Mouse (Mus musculus): ENCODE results near the gene Nhlrc2. TPM values are rescaled to one million over a fixed set of nuclear protein-coding genes. Genes with fewer than 3 reads are reported as not detected.

The Nhlrc2 gene
- polyA plus RNA-seq, 1 experiment from 2014 or later, result 11.1 TPM

DNA sequence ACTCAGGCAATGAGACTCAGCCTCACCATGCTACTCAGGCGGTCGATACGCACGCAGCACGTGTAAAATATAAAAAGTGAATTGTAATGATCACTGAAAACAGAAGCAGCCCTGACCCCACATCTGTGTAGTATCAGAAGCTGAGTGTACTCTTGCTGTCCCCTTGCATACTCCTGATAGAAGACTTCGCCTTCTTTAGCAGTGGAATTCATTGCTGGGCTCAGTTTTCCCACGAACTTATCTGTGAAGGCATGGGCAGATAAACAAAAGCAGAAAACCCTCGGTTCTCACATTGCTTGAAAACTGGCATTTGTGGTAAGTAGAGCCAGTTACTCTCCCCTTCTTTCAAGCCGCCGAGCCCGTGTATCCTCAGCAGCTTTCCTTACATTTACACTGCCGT lies 4.7 kb upstream of the Nhlrc2 start:
- H3K36me3 ChIP-seq, result peaks cover 64% of the 10 kb centered on the region
- H3K9me3 ChIP-seq (replicated peaks), result no peaks in the 10 kb centered on the region
- WGBS (ENCODE audit: insufficient replicate concordance), result 53% methylated on average over 12 of the region's 12 CpGs
- H3K9ac ChIP-seq, result peak overlapping the region; percentile 39; the same call in 1 of the 2 replicates
- H3K27me3 ChIP-seq (replicated peaks), result no peaks in the 10 kb centered on the region
- peak overlapping the region; percentile 27 for H3K4me3 ChIP-seq
- peak; percentile 75 for ATAC-seq
- H3K27ac ChIP-seq, result peak overlapping the region; percentile 50
- peaks cover 44% of the 10 kb centered on the region for H3K4me1 ChIP-seq
- peak overlapping the region; percentile 55 for H3K4me2 ChIP-seq

- Histone ChIP-seq H3K4me1 (peaks cover 51% of the 10 kb centered on the region), H3K4me2 (peak overlapping the region; percentile 86)
- WGBS (ENCODE audit: insufficient replicate concordance), result 87% methylated on average over 13 of the region's 13 CpGs
These were observed 3.2 kb upstream of the Nhlrc2 start for GRCm38 (mm10) chr19:56544681-56545388.

GRCm38 (mm10) chr19:56546031-56546430 lies 2.0 kb upstream of the Nhlrc2 start:
- Histone ChIP-seq H3K27ac (no peak overlapping the region), H3K9ac (no peak overlapping the region), H3K4me1 (peaks cover 59% of the 10 kb centered on the region), H3K4me2 (peak overlapping the region; percentile 86), H3K36me3 (peaks cover 44% of the 10 kb centered on the region), H3K27me3 (replicated peaks) (no peaks in the 10 kb centered on the region), H3K9me3 (replicated peaks) (no peaks in the 10 kb centered on the region), H3K4me3 (no peak overlapping the region)
- ATAC-seq, result no peak

More at GRCm38 (mm10) chr19:56544681-56545388, 3.2 kb upstream of the Nhlrc2 start:
- no peak for ATAC-seq
- Histone ChIP-seq H3K9me3 (replicated peaks) (no peaks in the 10 kb centered on the region), H3K4me3 (no peak overlapping the region), H3K27ac (peak overlapping the region; percentile 54; the same call in 1 of the 2 replicates), H3K9ac (no peak overlapping the region; the same call in 1 of the 2 replicates), H3K36me3 (peaks cover 53% of the 10 kb centered on the region), H3K27me3 (replicated peaks) (no peaks in the 10 kb centered on the region)

DNA sequence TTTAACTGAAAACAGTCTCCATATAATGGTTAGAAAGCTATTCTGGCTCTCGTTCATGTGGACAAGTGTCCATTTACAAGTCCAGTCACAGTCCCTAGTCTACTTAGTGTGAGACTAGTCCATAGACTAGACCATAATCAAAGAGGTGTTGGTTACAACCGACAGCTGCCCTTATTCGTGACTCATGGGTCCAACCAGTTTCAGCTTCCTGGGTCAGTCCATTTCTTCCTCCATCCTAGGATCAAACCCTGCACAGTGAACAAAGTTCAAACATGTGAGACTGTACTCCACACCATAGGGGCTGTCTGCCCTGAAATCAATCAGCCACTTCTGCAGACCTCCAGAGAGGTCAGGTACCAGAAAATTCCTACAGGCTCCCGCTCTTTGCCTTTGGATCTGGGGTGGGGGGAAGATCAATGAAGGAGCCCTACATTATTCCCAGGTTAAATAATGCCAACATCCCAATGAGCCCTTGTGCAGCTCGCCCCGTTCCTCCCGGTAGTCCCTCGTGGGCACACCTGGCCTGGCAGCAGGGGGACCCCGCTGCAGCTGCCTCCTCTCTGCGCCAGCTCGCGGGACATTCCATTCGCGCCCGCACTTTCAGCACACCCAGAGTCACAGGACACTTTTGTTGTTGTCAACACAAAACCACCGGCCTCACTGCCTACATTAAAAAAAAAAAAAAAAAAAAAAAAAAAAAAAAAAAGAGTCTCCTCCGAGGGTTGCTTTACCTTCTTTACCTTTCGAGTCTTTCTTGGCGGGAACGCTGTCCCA lies 418 bp upstream of the Nhlrc2 start, which contains the start of gene Dclre1a:
Dclre1a (minus strand) TSS at position 767 of the 774 bp plus-strand sequence.
- H3K4me2 ChIP-seq, result peak within 1 kb of the TSS; percentile 86
- ATAC-seq, result peak; percentile 55; the same call in 1 of the 2 replicates
- peak within 1 kb of the TSS; percentile 91 for H3K9ac ChIP-seq
- H3K9me3 ChIP-seq (replicated peaks), result no peaks in the 10 kb centered on the region
- WGBS (ENCODE audit: insufficient replicate concordance), result 6% methylated on average over 20 of the region's 20 CpGs
- H3K27ac ChIP-seq, result peak within 1 kb of the TSS; percentile 96
- H3K4me1 ChIP-seq, result peaks cover 57% of the 10 kb centered on the region
- no peaks in the 10 kb centered on the region for H3K27me3 ChIP-seq (replicated peaks)
- peak within 1 kb of the TSS; percentile 81 for H3K4me3 ChIP-seq
- peaks cover 45% of the 10 kb centered on the region for H3K36me3 ChIP-seq

DNA sequence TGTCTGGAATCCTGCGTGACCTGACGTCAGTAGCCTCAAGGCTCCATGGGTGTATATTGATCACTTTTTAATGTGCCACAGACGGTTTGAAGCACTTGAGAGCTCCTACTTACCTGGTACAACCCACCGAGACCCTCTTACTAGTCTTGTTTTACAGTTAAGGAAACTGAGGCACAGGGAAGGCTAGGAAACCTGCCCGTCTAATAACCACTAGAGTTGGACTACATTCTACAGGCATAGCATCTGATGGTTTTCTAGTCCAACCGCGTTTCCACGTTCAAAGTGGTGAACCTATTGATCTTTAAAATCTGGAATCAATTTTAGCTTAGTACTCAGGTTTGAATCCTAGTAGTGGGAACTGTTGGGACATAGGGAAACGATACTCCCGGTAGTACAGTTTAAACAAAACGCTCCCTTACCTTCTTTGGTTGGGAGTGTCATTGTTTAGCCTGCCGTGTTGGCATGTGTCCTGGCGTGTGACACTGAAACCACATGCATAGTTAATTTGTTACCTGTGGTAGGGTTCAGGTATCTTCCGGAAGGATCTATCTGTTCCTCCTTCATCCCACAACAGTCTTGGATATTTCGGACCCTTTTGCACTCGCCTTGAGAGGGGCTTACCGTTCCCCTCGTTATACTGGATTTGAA lies 1.1 kb downstream of the Nhlrc2 start:
- H3K36me3 ChIP-seq, result peaks cover 51% of the 10 kb centered on the region
- H3K4me1 ChIP-seq, result peaks cover 45% of the 10 kb centered on the region
- WGBS (ENCODE audit: insufficient replicate concordance), result 21% methylated on average over 18 of the region's 18 CpGs
- peak overlapping the region; percentile 81 for H3K4me3 ChIP-seq
- H3K9ac ChIP-seq, result peak overlapping the region; percentile 91
- peak overlapping the region; percentile 96 for H3K27ac ChIP-seq
- no peaks in the 10 kb centered on the region for H3K27me3 ChIP-seq (replicated peaks)
- peak; percentile 1 for ATAC-seq
- no peaks in the 10 kb centered on the region for H3K9me3 ChIP-seq (replicated peaks)
- H3K4me2 ChIP-seq, result peak overlapping the region; percentile 86

GRCm38 (mm10) chr19:56553177-56553576 lies 5.1 kb downstream of the Nhlrc2 start:
- H3K36me3 ChIP-seq, result peaks cover 61% of the 10 kb centered on the region
- WGBS (ENCODE audit: insufficient replicate concordance), result 78% methylated on average over 3 of the region's 3 CpGs
- no peak overlapping the region for H3K4me3 ChIP-seq
- no peak overlapping the region for H3K4me2 ChIP-seq
- H3K9me3 ChIP-seq (replicated peaks), result no peaks in the 10 kb centered on the region
- ATAC-seq, result no peak
- H3K9ac ChIP-seq, result no peak overlapping the region
- no peak overlapping the region for H3K27ac ChIP-seq
- H3K4me1 ChIP-seq, result peaks cover 22% of the 10 kb centered on the region
- no peaks in the 10 kb centered on the region for H3K27me3 ChIP-seq (replicated peaks)

DNA sequence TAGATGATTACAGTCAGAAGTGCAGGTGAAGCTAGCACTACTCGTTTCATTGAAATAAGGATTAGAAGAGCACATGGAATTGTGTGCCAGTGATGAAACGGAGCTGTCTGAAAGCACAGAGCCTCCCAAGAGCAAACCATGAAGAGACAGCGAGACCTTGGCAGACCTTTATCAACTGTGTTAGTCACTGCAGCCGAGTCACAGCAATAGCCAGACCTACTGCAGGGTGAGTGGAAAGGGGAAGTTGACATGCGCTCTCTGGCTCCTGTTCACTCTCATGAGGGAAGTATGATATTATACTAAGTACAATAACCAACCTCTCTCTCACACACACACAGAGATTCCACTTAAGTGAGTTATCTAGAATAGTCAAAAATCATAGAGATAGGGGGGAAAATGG lies 7.9 kb downstream of the Nhlrc2 start:
- ATAC-seq, result no peak
- 40% methylated on average over 5 of the region's 5 CpGs for WGBS (ENCODE audit: insufficient replicate concordance)
- Histone ChIP-seq H3K4me3 (no peak overlapping the region), H3K4me2 (no peak overlapping the region), H3K9me3 (replicated peaks) (no peaks in the 10 kb centered on the region), H3K27ac (no peak overlapping the region), H3K36me3 (peaks cover 83% of the 10 kb centered on the region), H3K27me3 (replicated peaks) (no peaks in the 10 kb centered on the region), H3K9ac (no peak overlapping the region), H3K4me1 (peaks cover 7% of the 10 kb centered on the region)

- Histone ChIP-seq H3K27me3 (replicated peaks) (no peaks in the 10 kb centered on the region), H3K27ac (no peak overlapping the region), H3K4me2 (no peak overlapping the region), H3K9me3 (replicated peaks) (no peaks in the 10 kb centered on the region), H3K9ac (no peak overlapping the region), H3K4me1 (peaks cover 51% of the 10 kb centered on the region), H3K36me3 (peaks cover 44% of the 10 kb centered on the region), H3K4me3 (no peak overlapping the region)
- 76% methylated on average over 9 of the region's 9 CpGs for WGBS (ENCODE audit: insufficient replicate concordance)
- ATAC-seq, result peak; percentile 73; the same call in 1 of the 2 replicates
These were observed 14.5 kb downstream of the Nhlrc2 start for GRCm38 (mm10) chr19:56562433-56563138.

DNA sequence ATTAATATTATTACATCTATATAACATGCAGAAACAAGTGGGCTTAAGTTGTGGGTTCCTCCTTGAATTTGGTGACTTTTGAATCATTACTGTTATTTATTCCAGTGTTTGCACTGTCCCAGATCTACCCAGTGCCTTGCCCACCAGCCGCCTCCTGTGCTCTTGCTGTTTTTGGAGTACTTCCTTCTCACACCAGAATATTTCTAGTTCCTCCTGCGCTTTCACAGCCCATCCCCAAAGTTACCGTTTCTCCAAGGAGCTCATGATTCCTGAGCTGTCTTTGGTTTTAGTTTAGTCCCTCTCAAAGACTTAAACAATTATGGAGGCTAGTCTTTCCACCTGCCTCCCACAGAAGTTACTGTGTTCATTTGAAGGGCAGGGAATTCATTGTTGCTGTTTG lies 15.4 kb downstream of the Nhlrc2 start:
- H3K36me3 ChIP-seq, result peaks cover 36% of the 10 kb centered on the region
- no peak overlapping the region for H3K4me2 ChIP-seq
- no peak overlapping the region for H3K9ac ChIP-seq
- no peak for ATAC-seq
- no peaks in the 10 kb centered on the region for H3K27me3 ChIP-seq (replicated peaks)
- H3K4me1 ChIP-seq, result peaks cover 51% of the 10 kb centered on the region
- H3K4me3 ChIP-seq, result no peak overlapping the region
- WGBS (ENCODE audit: insufficient replicate concordance), result 72% methylated on average over 3 of the region's 3 CpGs
- H3K9me3 ChIP-seq (replicated peaks), result no peaks in the 10 kb centered on the region
- no peak overlapping the region for H3K27ac ChIP-seq

- 68% methylated on average over 6 of the region's 6 CpGs for WGBS (ENCODE audit: insufficient replicate concordance)
- no peak overlapping the region for H3K9ac ChIP-seq
These were observed 17.3 kb downstream of the Nhlrc2 start for GRCm38 (mm10) chr19:56565358-56565757.

DNA sequence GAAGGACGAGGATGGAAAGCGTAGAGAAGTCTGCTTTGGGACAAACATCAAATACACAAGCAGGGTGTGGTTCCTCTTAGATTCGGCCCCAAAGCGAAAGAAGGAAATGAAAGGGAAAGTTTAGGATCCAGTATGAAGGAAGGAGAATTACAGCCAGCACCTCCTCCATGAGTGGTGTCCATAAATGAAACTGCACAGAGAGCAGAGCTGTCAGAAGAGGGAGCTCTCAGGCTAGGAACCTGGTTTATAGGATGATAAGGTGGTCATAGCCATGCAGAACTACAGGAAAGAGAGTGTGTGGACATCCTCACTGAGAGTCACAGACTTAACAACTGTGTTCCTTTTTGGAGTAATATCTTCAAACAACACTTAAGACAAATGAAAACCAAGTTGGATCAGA lies 18.0 kb downstream of the Nhlrc2 start:
- H3K4me2 ChIP-seq, result no peak overlapping the region
- no peak overlapping the region for H3K9ac ChIP-seq
- no peaks in the 10 kb centered on the region for H3K27me3 ChIP-seq (replicated peaks)
- no peaks in the 10 kb centered on the region for H3K9me3 ChIP-seq (replicated peaks)
- no peak for ATAC-seq
- WGBS (ENCODE audit: insufficient replicate concordance), result 79% methylated on average over 4 of the region's 4 CpGs
- peaks cover 58% of the 10 kb centered on the region for H3K4me1 ChIP-seq
- peaks cover 24% of the 10 kb centered on the region for H3K36me3 ChIP-seq
- no peak overlapping the region for H3K4me3 ChIP-seq
- H3K27ac ChIP-seq, result no peak overlapping the region

More at GRCm38 (mm10) chr19:56565358-56565757, 17.3 kb downstream of the Nhlrc2 start:
- Histone ChIP-seq H3K4me3 (no peak overlapping the region), H3K27me3 (replicated peaks) (no peaks in the 10 kb centered on the region), H3K4me1 (peaks cover 53% of the 10 kb centered on the region), H3K9me3 (replicated peaks) (no peaks in the 10 kb centered on the region), H3K4me2 (no peak overlapping the region), H3K27ac (no peak overlapping the region), H3K36me3 (peaks cover 21% of the 10 kb centered on the region)
- no peak for ATAC-seq
